Mouse (Mus musculus) MEL (cell line): ENCODE results near the gene Pbp2. TPM values are rescaled to one million over a fixed set of nuclear protein-coding genes. Genes with fewer than 3 reads are reported as not detected.

Experiments used
- DNase-seq: peaks from one replicate; pipeline ENCODE4 v3.0.0; 2011; ENCODE audit warnings: low read depth, low spot score
- H3K27ac ChIP-seq: 2 replicates; pipeline ENCODE4 v1.5.1; 2012; ENCODE audit warnings: low read depth, mild to moderate bottlenecking, control low read depth, low read length, moderate library complexity; ENCODE audit not compliant: control insufficient read depth
- H3K27me3 ChIP-seq, 2 experiments: fragments of 150-350 bp in 1 of 2; sonication (generic) in 1 of 2; 2 replicates each; pipeline ENCODE4 v1.6.1; 2012; ENCODE audit warnings: low read length in 2 of 2, mild to moderate bottlenecking in 2 of 2, improper control_type of control experiment in 1 of 2, moderate library complexity in 1 of 2; ENCODE audit not compliant: insufficient read depth in 2 of 2, control insufficient read depth in 1 of 2
- H3K36me3 ChIP-seq, 2 experiments: 2 replicates each; pipeline ENCODE4 v1.6.1; 2012 to 2014; ENCODE audit warnings: low read length in 2 of 2, improper control_type of control experiment in 1 of 2, inconsistent platforms in 1 of 2, mild to moderate bottlenecking in 1 of 2; ENCODE audit not compliant: insufficient read depth in 2 of 2, control insufficient read depth in 1 of 2
- H3K4me1 ChIP-seq, 2 experiments: fragments of 150-350 bp in 1 of 2; sonication (generic) in 1 of 2; 2 replicates each; pipeline ENCODE4 v1.6.1; 2012; ENCODE audit warnings: low read length in 2 of 2, improper control_type of control experiment in 1 of 2, mild to moderate bottlenecking in 1 of 2; ENCODE audit not compliant: insufficient read depth in 2 of 2, control insufficient read depth in 1 of 2
- H3K4me3 ChIP-seq, 2 experiments: fragments of 150-350 bp in 1 of 2; sonication (generic) in 1 of 2; 2 replicates each; pipeline ENCODE4 v1.5.1; 2012; ENCODE audit warnings: low read depth in 2 of 2, low read length in 2 of 2, mild to moderate bottlenecking in 2 of 2, moderate library complexity in 2 of 2, control low read depth in 1 of 2, improper control_type of control experiment in 1 of 2; ENCODE audit not compliant: control insufficient read depth in 1 of 2, insufficient read depth in 1 of 2
- H3K79me2 ChIP-seq: 2 replicates; pipeline ENCODE4 v1.6.1; 2012; ENCODE audit warnings: mild to moderate bottlenecking, low read length, moderate library complexity; ENCODE audit not compliant: control insufficient read depth, poor library complexity, insufficient read depth
- H3K9ac ChIP-seq: 2 replicates; pipeline ENCODE4 v1.6.1; 2012; ENCODE audit warnings: low read depth, mild to moderate bottlenecking, control low read depth, low read length, moderate library complexity; ENCODE audit not compliant: control insufficient read depth, poor library complexity, severe bottlenecking
- H3K9me3 ChIP-seq: fragments of 150-350 bp; sonication (generic); replicated peaks from 2 replicates; pipeline ENCODE4 v1.6.1; 2012; ENCODE audit warnings: mild to moderate bottlenecking, low read length, improper control_type of control experiment, moderate library complexity; ENCODE audit not compliant: insufficient read depth
- CTCF ChIP-seq, 3 experiments: IDR thresholded peaks in 2 of 3; conservative IDR thresholded peaks in 1 of 3; 2 replicates each; pipeline ENCODE4 v1.5.1; 2011 to 2012; ENCODE audit warnings: low read length in 3 of 3, low read depth in 2 of 3, mild to moderate bottlenecking in 2 of 3, improper control_type of control experiment in 1 of 3, inconsistent platforms in 1 of 3, mixed read lengths in 1 of 3, moderate library complexity in 1 of 3; ENCODE audit not compliant: control insufficient read depth in 1 of 3, insufficient read depth in 1 of 3, poor library complexity in 1 of 3, severe bottlenecking in 1 of 3
- EP300 ChIP-seq, 2 experiments: IDR thresholded peaks; 2 replicates each; pipeline ENCODE4 v1.6.1; 2011; ENCODE audit warnings: improper control_type of control experiment in 2 of 2, low read length in 2 of 2, low read depth in 1 of 2, mild to moderate bottlenecking in 1 of 2
- RAD21 ChIP-seq: IDR thresholded peaks from 2 replicates; pipeline ENCODE4 v1.6.1; 2011; ENCODE audit warnings: mild to moderate bottlenecking, low read depth, low read length, improper control_type of control experiment
- SMC3 ChIP-seq: IDR thresholded peaks from 2 replicates; pipeline ENCODE4 v1.6.1; 2011; ENCODE audit warnings: low read depth, low read length, improper control_type of control experiment
- polyA plus RNA-seq, 2 experiments: library from polyadenylated mRNA; stranded (reverse) in 1 of 2; unstranded in 1 of 2; fragments of >175 nt in 1 of 2; fragments of >200 nt in 1 of 2; gene quantifications; 2 replicates each; pipeline versions ENCODE4 v1.2.1 to v1.2.4; 2012; ENCODE audit warnings: low replicate concordance in 2 of 2, low read depth in 1 of 2; ENCODE audit not compliant: insufficient read length in 2 of 2, insufficient read depth in 1 of 2, missing spikeins in 1 of 2
- total RNA-seq: library from RNA; depleted of rRNA; stranded (reverse); fragments of 300-350 nt; gene quantifications from 2 replicates; pipeline ENCODE4 v1.2.3, GENCODE M21; 2012; rRNA removed

Pbp2 gene
- total and polyA plus RNA-seq, 3 experiments = not detected

DNA sequence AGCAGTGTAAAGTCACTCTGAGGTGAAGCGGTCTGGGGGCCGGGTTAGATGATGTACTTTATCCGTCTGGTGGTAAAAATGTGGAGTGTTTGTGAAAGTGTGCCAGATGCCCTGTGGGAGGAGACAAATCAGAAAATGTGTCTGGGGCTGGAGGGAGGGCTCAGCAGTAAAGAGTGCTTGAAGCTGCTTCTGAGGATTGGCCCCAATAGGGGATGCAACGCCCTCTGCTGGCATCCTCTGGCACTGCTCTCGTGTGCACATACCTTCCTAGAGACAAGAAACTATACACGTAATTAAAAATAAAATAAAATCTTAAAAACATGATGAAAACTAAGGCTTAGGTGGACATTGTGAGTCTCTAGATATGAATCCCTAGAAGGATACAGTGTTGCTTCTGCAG lies 49.8 kb downstream of the Pbp2 start:
- no peaks in the 10 kb centered on the region for H3K4me1 ChIP-seq
- no peaks in the 10 kb centered on the region for H3K9me3 ChIP-seq
- no peaks in the 10 kb centered on the region for H3K79me2 ChIP-seq
- H3K27me3 ChIP-seq = no peaks in the 10 kb centered on the region
- TF ChIP-seq CTCF (IDR thresholded peaks at IDR 0.05 in 2 of 3, conservative IDR thresholded peaks at IDR 0.05 in 1 of 3; ENCODE audit: control insufficient read depth in 1 of 3, insufficient read depth in 1 of 3, low read depth in 2 of 3, low read length in 3 of 3, poor library complexity in 1 of 3, severe bottlenecking in 1 of 3) (peak in 1 of 3 experiments; percentile 29; a peak in 2 of 6 replicates), RAD21 (no peak; the same call in none of the 2 replicates), EP300 (IDR thresholded peaks at IDR 0.05; ENCODE audit: low read depth in 1 of 2, low read length in 2 of 2) (no peak), SMC3 (0 out of 2 replicates have a peak, but pooled peaks have one; percentile 14)
- H3K9ac ChIP-seq = no peak overlapping the region
- no peaks in the 10 kb centered on the region for H3K36me3 ChIP-seq
- DNase-seq = no peak
- no peak overlapping the region for H3K4me3 ChIP-seq
- H3K27ac ChIP-seq = no peak overlapping the region

Other genes starting within 250 kb of the Pbp2 start
- gene Gprc5a, start 244.8 kb downstream of the Pbp2 start, total RNA-seq = not detected in 2 replicates
- under 1 TPM in 1 of 2 experiments, not detected in 1; 0.06 TPM for gene Gprc5a, start 244.8 kb downstream of the Pbp2 start, polyA plus RNA-seq
- gene Gprc5d, start 192.1 kb downstream of the Pbp2 start, total RNA-seq = not detected in 2 replicates
- not detected for gene Gprc5d, start 192.1 kb downstream of the Pbp2 start, polyA plus RNA-seq
- 11.9 and 12.2 TPM in 2 replicates for gene Fam234b, start 112.4 kb downstream of the Pbp2 start, total RNA-seq
- 10 to 100 TPM in 1 of 2 experiments, not detected in 1; 20.5 TPM for gene Fam234b, start 112.4 kb downstream of the Pbp2 start, polyA plus RNA-seq
- 8.5 and 16.7 TPM in 2 replicates for gene Hebp1, start 112.4 kb downstream of the Pbp2 start, total RNA-seq
- gene Hebp1, start 112.4 kb downstream of the Pbp2 start, polyA plus RNA-seq = 10 to 100 TPM in 1 of 2 experiments, not detected in 1; 25.1 TPM
- gene Gsg1, start 56.1 kb downstream of the Pbp2 start, total RNA-seq = not detected in 2 replicates
- not detected for gene Gsg1, start 56.1 kb downstream of the Pbp2 start, polyA plus RNA-seq
- not detected in 2 replicates for gene Emp1, start 52.1 kb upstream of the Pbp2 start, total RNA-seq
- not detected for gene Emp1, start 52.1 kb upstream of the Pbp2 start, polyA plus RNA-seq